Mouse (Mus musculus) CH12.LX (cell line): Measurements from ENCODE around the gene Tbx21. TPM values are rescaled to one million over a fixed set of nuclear protein-coding genes. Genes with fewer than 3 reads are reported as not detected.

ENCODE experiments used
- DNase-seq: peaks from one replicate; pipeline ENCODE4 v3.0.0-alpha.2; 2013; ENCODE audit errors: extremely low read depth
- H3K27ac ChIP-seq: 2 replicates; pipeline ENCODE4 v1.5.1; 2012; ENCODE audit warnings: low read depth, mild to moderate bottlenecking, control low read depth, moderate library complexity; ENCODE audit not compliant: insufficient read depth
- H3K27me3 ChIP-seq: replicated peaks from 2 replicates; pipeline ENCODE3; 2012; ENCODE audit warnings: inconsistent platforms
- H3K36me3 ChIP-seq, 2 experiments: replicated peaks in 1 of 2; 2 replicates each; pipeline versions ENCODE3 to v1.6.1; 2012; ENCODE audit warnings: inconsistent platforms in 1 of 2, low read length in 1 of 2, mild to moderate bottlenecking in 1 of 2, mixed read lengths in 1 of 2, moderate library complexity in 1 of 2; ENCODE audit not compliant: control insufficient read depth in 1 of 2, insufficient read depth in 1 of 2
- H3K4me1 ChIP-seq, 2 experiments: 2 replicates each; pipeline ENCODE4 v1.6.1; 2012; ENCODE audit warnings: inconsistent platforms in 1 of 2, moderate library complexity in 1 of 2; ENCODE audit not compliant: insufficient read depth in 2 of 2, control insufficient read depth in 1 of 2
- H3K4me2 ChIP-seq: 2 replicates; pipeline ENCODE4 v1.6.1; 2012; ENCODE audit warnings: low read depth, mild to moderate bottlenecking, control low read depth; ENCODE audit not compliant: poor library complexity, insufficient read depth, severe bottlenecking
- H3K4me3 ChIP-seq, 3 experiments: fragments of 150-350 bp in 1 of 3; sonication (generic) in 1 of 3; replicated peaks in 1 of 3; 2 replicates each; pipeline versions ENCODE3 to v1.5.1; 2011 to 2012; ENCODE audit warnings: low read depth in 2 of 3, low read length in 2 of 3, mild to moderate bottlenecking in 2 of 3, moderate library complexity in 2 of 3, control low read depth in 1 of 3, improper control_type of control experiment in 1 of 3, inconsistent platforms in 1 of 3, mixed read lengths in 1 of 3; ENCODE audit not compliant: poor library complexity in 1 of 3
- H3K79me2 ChIP-seq: replicated peaks from 2 replicates; pipeline ENCODE4 v1.6.1; 2012; ENCODE audit warnings: mild to moderate bottlenecking, moderate library complexity; ENCODE audit not compliant: control insufficient read depth, poor library complexity, insufficient read depth, severe bottlenecking; ENCODE audit errors: extremely low read depth
- H3K9ac ChIP-seq: 2 replicates; pipeline ENCODE4 v1.6.1; 2012; ENCODE audit warnings: low read depth, mild to moderate bottlenecking, control low read depth, moderate library complexity; ENCODE audit not compliant: insufficient read depth
- H3K9me3 ChIP-seq: replicated peaks from 2 replicates; pipeline ENCODE3; 2012; ENCODE audit warnings: low read length, inconsistent platforms, mixed read lengths
- CHD1 ChIP-seq: IDR thresholded peaks from 2 replicates; pipeline ENCODE4 v1.6.1; 2012; ENCODE audit warnings: low read depth, low read length, improper control_type of control experiment, inconsistent platforms
- CHD2 ChIP-seq: IDR thresholded peaks from 2 replicates; pipeline ENCODE4 v1.6.1; 2011; ENCODE audit warnings: low read length, improper control_type of control experiment
- E2F4 ChIP-seq: IDR thresholded peaks from 2 replicates; pipeline ENCODE4 v1.6.1; 2011; ENCODE audit warnings: low read depth, low read length, improper control_type of control experiment; ENCODE audit not compliant: insufficient replicate concordance
- ELF1 ChIP-seq: IDR thresholded peaks from 2 replicates; pipeline ENCODE4 v1.6.1; 2014; ENCODE audit warnings: low read depth, mild to moderate bottlenecking, inconsistent platforms, low read length, improper control_type of control experiment
- ETS1 ChIP-seq: conservative IDR thresholded peaks from 2 replicates; pipeline ENCODE4 v1.6.1; 2012; ENCODE audit warnings: low read depth, mild to moderate bottlenecking, inconsistent platforms, low read length, improper control_type of control experiment, moderate library complexity
- GABPA ChIP-seq: IDR thresholded peaks from 2 replicates; pipeline ENCODE4 v1.6.1; 2012; ENCODE audit warnings: low read depth, low read length, improper control_type of control experiment, inconsistent platforms; ENCODE audit not compliant: insufficient replicate concordance
- HCFC1 ChIP-seq: IDR thresholded peaks from 2 replicates; pipeline ENCODE4 v1.6.1; 2012; ENCODE audit warnings: low read depth, mild to moderate bottlenecking, inconsistent platforms, low read length, improper control_type of control experiment
- JUN ChIP-seq: IDR thresholded peaks from 2 replicates; pipeline ENCODE4 v1.6.1; 2011; ENCODE audit warnings: low read depth, mild to moderate bottlenecking, low read length, improper control_type of control experiment, moderate library complexity; ENCODE audit not compliant: insufficient read depth
- KAT2A ChIP-seq: IDR thresholded peaks from 2 replicates; pipeline ENCODE4 v1.6.1; 2012; ENCODE audit warnings: low read length, improper control_type of control experiment, inconsistent platforms; ENCODE audit not compliant: insufficient replicate concordance
- MAX ChIP-seq: IDR thresholded peaks from 2 replicates; pipeline ENCODE4 v1.6.1; 2011; ENCODE audit warnings: low read length, improper control_type of control experiment
- MAZ ChIP-seq: IDR thresholded peaks from 2 replicates; pipeline ENCODE4 v1.6.1; 2012; ENCODE audit warnings: low read depth, mild to moderate bottlenecking, inconsistent platforms, low read length, improper control_type of control experiment, moderate library complexity
- MXI1 ChIP-seq: IDR thresholded peaks from 2 replicates; pipeline ENCODE4 v1.6.1; 2011; ENCODE audit warnings: mild to moderate bottlenecking, low read depth, low read length, improper control_type of control experiment
- NRF1 ChIP-seq: IDR thresholded peaks from 2 replicates; pipeline ENCODE4 v1.6.1; 2014; ENCODE audit warnings: low read depth, mild to moderate bottlenecking, inconsistent platforms, low read length, improper control_type of control experiment, moderate library complexity
- PAX5 ChIP-seq: IDR thresholded peaks from 2 replicates; pipeline ENCODE4 v1.6.1; 2012; ENCODE audit warnings: low read length, inconsistent platforms, mixed read lengths
- POLR2A ChIP-seq: IDR thresholded peaks from 2 replicates; pipeline ENCODE4 v1.6.1; 2011; ENCODE audit warnings: low read depth, mild to moderate bottlenecking, improper control_type of control experiment, low read length
- POLR2AphosphoS2 ChIP-seq: IDR thresholded peaks from 2 replicates; pipeline ENCODE4 v1.6.1; 2011; ENCODE audit warnings: low read depth, low read length, improper control_type of control experiment
- RAD21 ChIP-seq: IDR thresholded peaks from 2 replicates; pipeline ENCODE4 v1.6.1; 2011; ENCODE audit warnings: low read depth, mild to moderate bottlenecking, low read length, improper control_type of control experiment, moderate library complexity
- RCOR1 ChIP-seq: conservative IDR thresholded peaks from 2 replicates; pipeline ENCODE4 v1.6.1; 2012; ENCODE audit warnings: low read depth, mild to moderate bottlenecking, inconsistent platforms, low read length, improper control_type of control experiment
- SMC3 ChIP-seq: IDR thresholded peaks from 2 replicates; pipeline ENCODE4 v1.6.1; 2011; ENCODE audit warnings: low read depth, low read length, improper control_type of control experiment
- TBP ChIP-seq: conservative IDR thresholded peaks from 2 replicates; pipeline ENCODE4 v1.6.1; 2011; ENCODE audit warnings: low read depth, low read length, improper control_type of control experiment
- TCF12 ChIP-seq: IDR thresholded peaks from 2 replicates; pipeline ENCODE4 v1.6.1; 2014; ENCODE audit warnings: low read depth, mild to moderate bottlenecking, inconsistent platforms, low read length, improper control_type of control experiment
- UBTF ChIP-seq: IDR thresholded peaks from 2 replicates; pipeline ENCODE4 v1.6.1; 2012; ENCODE audit warnings: low read depth, mild to moderate bottlenecking, inconsistent platforms, low read length, improper control_type of control experiment, moderate library complexity
- USF1 ChIP-seq: IDR thresholded peaks from 2 replicates; pipeline ENCODE4 v1.6.1; 2014; ENCODE audit warnings: low read depth, mild to moderate bottlenecking, inconsistent platforms, low read length, improper control_type of control experiment
- ZC3H11A ChIP-seq: IDR thresholded peaks from 2 replicates; pipeline ENCODE4 v1.6.1; 2012; ENCODE audit warnings: low read depth, mild to moderate bottlenecking, inconsistent platforms, low read length, improper control_type of control experiment
- ZKSCAN1 ChIP-seq: IDR thresholded peaks from 2 replicates; pipeline ENCODE4 v1.6.1; 2012; ENCODE audit warnings: low read depth, inconsistent platforms, low read length, improper control_type of control experiment, borderline replicate concordance
- ZMIZ1 ChIP-seq: IDR thresholded peaks from 2 replicates; pipeline ENCODE4 v1.6.1; 2012; ENCODE audit warnings: low read depth, mild to moderate bottlenecking, inconsistent platforms, low read length, improper control_type of control experiment
- ZNF384 ChIP-seq: IDR thresholded peaks from 2 replicates; pipeline ENCODE4 v1.6.1; 2012; ENCODE audit warnings: low read depth, low read length, improper control_type of control experiment, inconsistent platforms
- dilution Hi-C: fragments of 300-500 bp; cut with MboI; formaldehyde crosslinking; loops from 2 replicates; pipeline ENCODE4 v1.14.3; 2020; ENCODE audit warnings: low sequenced_read_pairs; ENCODE audit not compliant: extremely low pct_unique_long_range_greater_than_20kb, extremely low pct_ligation_motif_present
- in situ Hi-C: fragments of 300-500 bp; cut with MboI; formaldehyde crosslinking; loops from 3 replicates; pipeline ENCODE4 v1.14.3; 2019; ENCODE audit warnings: low sequenced_read_pairs, low pct_ligation_motif_present, low pct_unique_long_range_greater_than_20kb, mixed read lengths
- polyA plus RNA-seq: library from polyadenylated mRNA; unstranded; fragments of >175 nt; gene quantifications from 2 replicates; pipeline ENCODE4 v1.2.1, GENCODE M21; 2012; ENCODE audit warnings: low read depth; ENCODE audit not compliant: insufficient read length
- total RNA-seq, 2 experiments: library from RNA; depleted of rRNA; stranded (reverse); fragments of 300-350 nt in 1 of 2; fragments of >200 nt in 1 of 2; gene quantifications; 2 replicates each; pipeline ENCODE4 v1.2.3; 2012 to 2014

Gene Tbx21
- total and polyA plus RNA-seq, 3 experiments: 0.08 to 0.09 TPM; not detected in 1

DNA sequence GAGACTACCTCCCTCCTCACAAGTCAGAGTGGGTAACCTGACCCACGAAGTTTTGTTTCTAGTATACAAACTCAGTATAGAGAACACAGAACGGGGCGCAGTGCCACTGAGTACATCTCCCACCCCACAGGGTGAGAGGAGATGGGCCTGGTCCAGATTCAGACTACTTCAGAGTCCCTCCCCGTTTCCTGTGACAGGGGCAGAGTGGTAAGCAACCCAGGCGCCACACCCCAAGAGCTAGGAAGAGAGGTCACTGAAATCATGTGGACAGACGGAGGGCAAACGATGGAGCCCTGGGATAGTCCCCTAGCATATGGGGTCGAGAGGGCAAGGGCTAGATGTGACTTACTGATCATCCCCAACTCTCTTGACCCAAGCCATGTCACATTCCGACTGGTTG lies 30.8 kb upstream of the Tbx21 start:
- Histone ChIP-seq H3K27ac (no peak overlapping the region), H3K79me2 (no peaks in the 10 kb centered on the region), H3K36me3 (peaks cover 0 to 5% of the 10 kb centered on the region in 2 experiments), H3K4me3 (no peak overlapping the region), H3K4me2 (no peak overlapping the region), H3K4me1 (peaks cover 36 to 69% of the 10 kb centered on the region in 2 experiments), H3K9ac (no peak overlapping the region), H3K27me3 (peaks cover 21% of the 10 kb centered on the region), H3K9me3 (no peaks in the 10 kb centered on the region)
- in situ Hi-C loops (loop anchor here (5.0 to 10.0 kb wide), 2 partner anchors 34 to 51 kb away; no protein-coding TSS in a partner anchor), dilution Hi-C loops (no loop called here)
- no peak for TF ChIP-seq GABPA
- no peak for TF ChIP-seq SMC3
- no peak for TF ChIP-seq NRF1
- TF ChIP-seq PAX5: no peak
- no peak for TF ChIP-seq RAD21
- TF ChIP-seq JUN: no peak
- TF ChIP-seq TBP: no peak
- no peak for TF ChIP-seq POLR2AphosphoS2
- no peak for TF ChIP-seq MAX
- no peak for TF ChIP-seq UBTF
- no peak for TF ChIP-seq ELF1
- no peak for TF ChIP-seq TCF12
- no peak for TF ChIP-seq ETS1
- TF ChIP-seq KAT2A: no peak
- TF ChIP-seq E2F4: no peak
- no peak for TF ChIP-seq RCOR1
- TF ChIP-seq ZNF384: no peak
- no peak for DNase-seq

DNA sequence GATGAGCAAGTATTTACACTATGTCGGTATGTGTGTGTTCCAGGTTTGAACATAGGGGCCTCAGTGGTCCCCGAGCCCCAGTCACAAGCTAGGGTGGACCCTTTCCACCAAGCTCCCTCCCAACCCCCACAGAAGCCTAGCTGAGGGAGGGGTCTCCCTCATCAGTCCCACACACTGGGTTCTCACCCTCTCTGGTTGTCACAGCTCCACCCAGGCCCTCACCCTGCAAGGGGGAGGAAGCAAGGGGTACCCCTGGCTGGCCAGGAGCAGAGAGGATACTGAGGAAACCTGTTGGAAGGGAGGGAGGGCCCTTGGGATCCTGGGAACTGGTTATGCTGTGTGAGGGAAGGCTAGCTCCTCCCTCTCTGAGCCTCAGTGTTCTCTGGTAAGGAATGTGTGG lies 30.2 kb upstream of the Tbx21 start:
- Histone ChIP-seq H3K79me2 (no peaks in the 10 kb centered on the region), H3K27ac (no peak overlapping the region), H3K4me1 (peaks cover 35 to 69% of the 10 kb centered on the region in 2 experiments), H3K9ac (no peak overlapping the region), H3K4me3 (no peak overlapping the region), H3K9me3 (no peaks in the 10 kb centered on the region), H3K27me3 (peaks cover 17% of the 10 kb centered on the region), H3K36me3 (peaks cover 0 to 5% of the 10 kb centered on the region in 2 experiments), H3K4me2 (no peak overlapping the region)
- in situ Hi-C loops (loop anchor here (5.0 to 10.0 kb wide), 2 partner anchors 33 to 51 kb away; no protein-coding TSS in a partner anchor), dilution Hi-C loops (no loop called here)
- no peak for DNase-seq
- TF ChIP-seq GABPA (no peak), ZC3H11A (no peak), USF1 (no peak), RAD21 (no peak), MXI1 (no peak), ZKSCAN1 (no peak), CHD2 (no peak), TCF12 (no peak), POLR2A (no peak), ETS1 (no peak), ZMIZ1 (no peak), PAX5 (no peak), MAX (no peak), HCFC1 (no peak), CHD1 (no peak), ELF1 (no peak), RCOR1 (no peak), MAZ (no peak), SMC3 (no peak), E2F4 (no peak)
